8 mouse cellular contexts compared by ENCODE assay signal in genomic region chr3:9407119-9407546, GRCm38 (mm10).
DNase-seq lines count a peak whose midpoint lies in the region; ATAC-seq and TF ChIP-seq lines count a peak whose summit lies in the region.

No protein-coding gene starts in this region.

- no peak overlapping the region for H3K4me3 ChIP-seq in liver, adult 2 months (ENCODE audit: insufficient read depth, low read depth, low read length)
- no peak overlapping the region for H3K4me3 ChIP-seq in forebrain, embryonic 14.5 days (ENCODE audit: low read depth, low read length)

- no peaks in the 10 kb centered on the region for H3K27me3 ChIP-seq in liver, adult 2 months (ENCODE audit: control insufficient read depth, insufficient read depth, low read length)
- no peaks in the 10 kb centered on the region for H3K27me3 ChIP-seq in forebrain, embryonic 14.5 days (replicated peaks; ENCODE audit: control insufficient read depth, insufficient read depth, low read length)

- no peak overlapping the region for H3K9ac ChIP-seq in liver, adult 2 months (ENCODE audit: low read depth, low read length)
- no peak overlapping the region for H3K9ac ChIP-seq in forebrain, embryonic 14.5 days (ENCODE audit: low read length)

- no peak for TF ChIP-seq POLR2A in liver, adult 2 months (IDR thresholded peaks at IDR 0.05; ENCODE audit: extremely low read depth, insufficient read depth, low read length)

- H3K9me3 ChIP-seq in forebrain, embryonic 14.5 days (replicated peaks; ENCODE audit: control insufficient read depth, low read length) = no peaks in the 10 kb centered on the region

- no peaks in the 10 kb centered on the region for H3K36me3 ChIP-seq in liver, adult 2 months (ENCODE audit: control insufficient read depth, insufficient read depth, low read length)
- H3K36me3 ChIP-seq in forebrain, embryonic 14.5 days (ENCODE audit: control insufficient read depth, insufficient read depth, low read length) = no peaks in the 10 kb centered on the region

- peak; percentile 46 for DNase-seq in adrenal gland, postnatal 14 days
- DNase-seq in adrenal gland, postnatal 10 days = no peak
- peak; percentile 41 for DNase-seq in liver, adult 2 months (ENCODE audit: extremely low read depth, low read depth, low spot score)
- DNase-seq in liver = no peak
- peak; percentile 59 for DNase-seq in kidney, postnatal 10 days
- peak; percentile 30 for DNase-seq in mesoderm, embryonic 11.5 days (ENCODE audit: low read depth, low spot score)
- no peak for DNase-seq in forebrain, embryonic 14.5 days (ENCODE audit: low spot score)
- DNase-seq in embryo, embryonic 11 days = no peak

- peaks cover 3% of the 10 kb centered on the region; the same call in 1 of the 2 replicates for H3K4me1 ChIP-seq in liver, adult 2 months (ENCODE audit: control insufficient read depth, insufficient read depth, low read length)
- peaks cover 8% of the 10 kb centered on the region for H3K4me1 ChIP-seq in forebrain, embryonic 14.5 days (ENCODE audit: control insufficient read depth, insufficient read depth, low read length)

- TF ChIP-seq CTCF in liver, adult 2 months (IDR thresholded peaks at IDR 0.05; ENCODE audit: low read depth, low read length) = no peak

- no peak overlapping the region for H3K4me2 ChIP-seq in forebrain, embryonic 14.5 days (ENCODE audit: low read length)

- WGBS in liver, adult 2 months = 76% methylated on average over 9 of the region's 9 CpGs
- WGBS in forebrain, embryonic 14.5 days = 91% methylated on average over 9 of the region's 9 CpGs

- no peak for ATAC-seq in forebrain, embryonic 14.5 days

- no peak overlapping the region; the same call in 1 of the 2 replicates for H3K27ac ChIP-seq in liver, adult 2 months (replicated peaks; ENCODE audit: insufficient read depth, low read depth, low read length)
- H3K27ac ChIP-seq in forebrain, embryonic 14.5 days (ENCODE audit: low read depth, low read length) = no peak overlapping the region

- no peaks in the 10 kb centered on the region for H3K79me2 ChIP-seq in liver, adult 2 months (ENCODE audit: control insufficient read depth, insufficient read depth, low read length)

Comparison
In these comparisons a context has a peak if more than half of its experiments do, and no peak if none do; other contexts are left out.
1. DNase-seq: peak in adrenal gland, postnatal 14 days (single experiment), liver, adult 2 months (single experiment), kidney, postnatal 10 days (single experiment) and mesoderm, embryonic 11.5 days (single experiment); none in adrenal gland, postnatal 10 days (single experiment), liver (single experiment), forebrain, embryonic 14.5 days (single experiment) and embryo, embryonic 11 days (single experiment).